Comparison of ENCODE assay signal across 19 mouse cellular contexts in the genomic region with DNA sequence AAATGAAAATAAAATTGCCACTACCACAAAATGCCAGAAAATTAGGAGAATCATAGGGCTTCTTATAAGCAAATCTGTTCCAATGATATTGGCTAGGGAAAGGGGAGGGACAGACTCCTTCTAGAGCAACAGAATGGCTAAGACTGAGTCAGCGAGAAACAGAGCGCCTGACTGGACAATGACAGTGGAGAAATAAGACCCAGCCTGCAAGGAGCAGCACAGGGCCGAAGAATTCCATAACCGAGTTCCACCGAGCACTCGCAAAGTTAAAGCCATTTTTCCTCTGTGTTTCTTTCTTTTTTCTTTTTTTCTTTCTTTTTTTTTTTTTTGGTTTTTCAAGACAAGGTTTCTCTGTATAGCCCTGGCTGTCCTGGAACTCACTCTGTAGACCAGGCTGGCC. TPM values are rescaled to one million over a fixed set of nuclear protein-coding genes. Genes with fewer than 3 reads are reported as not detected.
DNase-seq lines count a peak whose midpoint lies in the region; ATAC-seq and TF ChIP-seq lines count a peak whose summit lies in the region.
"Had no signal": no experiment of that assay in that cellular context is flagged by ENCODE, and none has a peak within 500 bp of the region (broad histone marks: within the 10 kb centered on the region; RNA-seq: fewer than 3 reads in every experiment).

No protein-coding gene starts in this region.

- H3K27me3 ChIP-seq in lung, embryonic 14.5 days (ENCODE audit: insufficient read depth, low read length), result no peaks in the 10 kb centered on the region
- no peaks in the 10 kb centered on the region for H3K27me3 ChIP-seq in liver, embryonic 12.5 days (replicated peaks)
- H3K27me3 ChIP-seq: CH12.LX; forebrain, embryonic 13.5 days; heart, embryonic 15.5 days; hindbrain, embryonic 13.5 days had no signal

- no peak overlapping the region for H3K27ac ChIP-seq in lung, embryonic 14.5 days (ENCODE audit: low read depth)
- H3K27ac ChIP-seq in liver, embryonic 12.5 days, result no peak overlapping the region
- H3K27ac ChIP-seq: embryonic facial prominence, embryonic 10.5 days; forebrain, embryonic 13.5 days; gastrocnemius, adult 2 months; heart, embryonic 15.5 days; hindbrain, embryonic 13.5 days; hindbrain, postnatal 0 days had no signal

- H3K9ac ChIP-seq in lung, embryonic 14.5 days, result no peak overlapping the region
- H3K9ac ChIP-seq in liver, embryonic 12.5 days, result no peak overlapping the region
- H3K9ac ChIP-seq: forebrain, embryonic 13.5 days; forebrain, postnatal 0 days; heart, embryonic 15.5 days; hindbrain, embryonic 13.5 days had no signal

- no peaks in the 10 kb centered on the region for H3K9me3 ChIP-seq in lung, embryonic 14.5 days (ENCODE audit: low read depth, low read length)
- no peaks in the 10 kb centered on the region for H3K9me3 ChIP-seq in liver, embryonic 12.5 days (replicated peaks)
- H3K9me3 ChIP-seq: embryonic facial prominence, embryonic 10.5 days; forebrain, embryonic 13.5 days; heart, embryonic 15.5 days; hindbrain, embryonic 13.5 days had no signal

- peak; percentile 21 for DNase-seq in adrenal gland, postnatal 10 days
- no peak for DNase-seq in adrenal gland, adult (ENCODE audit: inconsistent age in 2 of 2, low spot score in 1 of 2)
- peak; percentile 85 for DNase-seq in heart, adult 11 months
- no peak for DNase-seq in heart, adult 8-10 months (ENCODE audit: low spot score)
- peak; percentile 16 for DNase-seq in lung, embryonic 14.5 days
- DNase-seq in lung, postnatal 25 days (ENCODE audit: low spot score), result no peak
- DNase-seq: cerebellum, adult 2 months; forebrain, postnatal 0 days; gastrocnemius, adult 2 months; gastrocnemius, postnatal 36 days; heart, postnatal 14 days had no signal

- H3K4me3 ChIP-seq in lung, embryonic 14.5 days (ENCODE audit: low read depth, low read length), result no peak overlapping the region
- H3K4me3 ChIP-seq in liver, embryonic 12.5 days, result no peak overlapping the region
- H3K4me3 ChIP-seq: embryonic facial prominence, embryonic 10.5 days; forebrain, embryonic 13.5 days; gastrocnemius, adult 2 months; heart, embryonic 15.5 days; hindbrain, embryonic 13.5 days had no signal

- TF ChIP-seq CTCF in lung, embryonic 14.5 days (IDR thresholded peaks at IDR 0.05; ENCODE audit: low read depth), result no peak

- no peaks in the 10 kb centered on the region for H3K36me3 ChIP-seq in lung, embryonic 14.5 days (ENCODE audit: insufficient read depth)
- H3K36me3 ChIP-seq in liver, embryonic 12.5 days, result no peaks in the 10 kb centered on the region
- H3K36me3 ChIP-seq: embryonic facial prominence, embryonic 10.5 days; heart, embryonic 15.5 days; hindbrain, embryonic 13.5 days had no signal

- WGBS in lung, embryonic 14.5 days, result 79% methylated on average over 6 of the region's 6 CpGs
- 81% methylated on average over 6 of the region's 6 CpGs for WGBS in liver, embryonic 12.5 days (ENCODE audit: insufficient replicate concordance)

- no peak overlapping the region for H3K4me2 ChIP-seq in lung, embryonic 14.5 days
- H3K4me2 ChIP-seq in liver, embryonic 12.5 days, result no peak overlapping the region
- H3K4me2 ChIP-seq: forebrain, embryonic 13.5 days; heart, embryonic 11.5 days; heart, embryonic 15.5 days; hindbrain, embryonic 13.5 days had no signal

- no peaks in the 10 kb centered on the region for H3K4me1 ChIP-seq in lung, embryonic 14.5 days (ENCODE audit: insufficient read depth)
- 0 out of 2 replicates have a peak, but pooled peaks cover 5% of the 10 kb centered on the region for H3K4me1 ChIP-seq in liver, embryonic 12.5 days
- H3K4me1 ChIP-seq: heart, embryonic 15.5 days had no signal

- no peak for ATAC-seq in lung, embryonic 14.5 days (ENCODE audit: insufficient read depth)
- ATAC-seq in liver, embryonic 12.5 days, result no peak
- ATAC-seq: forebrain, embryonic 13.5 days; forebrain, postnatal 0 days; hindbrain, postnatal 0 days had no signal

RNA-seq across cellular contexts. Expression of a gene that starts 45.5 kb away (rescaled TPM):
- total RNA-seq in adrenal gland, postnatal 10 days (2021), result 10 to 100 TPM; 39.2 to 45.3 TPM
- 10 to 100 TPM; 31.4 to 43.0 (median 34.5) TPM for total RNA-seq in heart, adult 8-10 months (2022)
- 25.4 and 28.8 TPM in 2 replicates for polyA plus RNA-seq in lung, embryonic 14.5 days (2014; fragmentation: Nextera tagmentation; extraction: Ambion mirVana)
- polyA plus RNA-seq in liver, embryonic 12.5 days (2016; fragmentation: Nextera tagmentation; extraction: Ambion mirVana), result 11.7 TPM in 2 replicates
- total RNA-seq: CH12.LX had no signal

Comparison
In these comparisons a context has a peak if more than half of its experiments do, and no peak if none do; other contexts are left out.
1. DNase-seq: peak in adrenal gland, postnatal 10 days (single experiment), heart, adult 11 months (single experiment) and lung, embryonic 14.5 days (single experiment); none in adrenal gland, adult (0 of 2), heart, adult 8-10 months (single experiment) and lung, postnatal 25 days (single experiment).